Mouse (Mus musculus): ENCODE data around the gene Mgat5. TPM values are rescaled to one million over a fixed set of nuclear protein-coding genes. Genes with fewer than 3 reads are reported as not detected.

Gene Mgat5
- total RNA-seq, 2 experiments from 2014 or later, result 52.6 to 52.7 TPM

GRCm38 (mm10) chr1:127260969-127261368 is 56.2 kb downstream of the Mgat5 start:
- no peak for DNase-seq

GRCm38 (mm10) chr1:127262170-127262837 is 57.5 kb downstream of the Mgat5 start:
- DNase-seq, result no peak

- no peak for DNase-seq
Measured at GRCm38 (mm10) chr1:127267985-127268384, 63.2 kb downstream of the Mgat5 start.

GRCm38 (mm10) chr1:127269343-127269742 is 64.5 kb downstream of the Mgat5 start:
- DNase-seq, result no peak

GRCm38 (mm10) chr1:127270273-127271020 is 65.6 kb downstream of the Mgat5 start:
- DNase-seq, result no peak

GRCm38 (mm10) chr1:127271156-127271555 is 66.3 kb downstream of the Mgat5 start:
- no peak for DNase-seq

GRCm38 (mm10) chr1:127273363-127273762 is 68.5 kb downstream of the Mgat5 start:
- no peak for DNase-seq

GRCm38 (mm10) chr1:127275572-127276324 is 70.9 kb downstream of the Mgat5 start:
- no peak for DNase-seq

- no peak for DNase-seq
Measured at GRCm38 (mm10) chr1:127278067-127278466, 73.3 kb downstream of the Mgat5 start.

- DNase-seq, result no peak
Measured at GRCm38 (mm10) chr1:127280256-127280655, 75.4 kb downstream of the Mgat5 start.

- no peak for DNase-seq
Measured at GRCm38 (mm10) chr1:127284975-127285374, 80.2 kb downstream of the Mgat5 start.

- DNase-seq, result no peak
Measured at GRCm38 (mm10) chr1:127287505-127287904, 82.7 kb downstream of the Mgat5 start.

GRCm38 (mm10) chr1:127290879-127291278 is 86.1 kb downstream of the Mgat5 start:
- DNase-seq, result no peak

- DNase-seq, result no peak
Measured at GRCm38 (mm10) chr1:127291721-127292120, 86.9 kb downstream of the Mgat5 start.

- DNase-seq, result no peak
Measured at GRCm38 (mm10) chr1:127293286-127293685, 88.5 kb downstream of the Mgat5 start.

- DNase-seq, result no peak
Measured at GRCm38 (mm10) chr1:127296815-127297214, 92.0 kb downstream of the Mgat5 start.

GRCm38 (mm10) chr1:127299774-127300173 is 95.0 kb downstream of the Mgat5 start:
- DNase-seq, result no peak

- no peak for DNase-seq
Measured at GRCm38 (mm10) chr1:127301038-127301437, 96.2 kb downstream of the Mgat5 start.

- no peak for DNase-seq
Measured at GRCm38 (mm10) chr1:127302620-127303019, 97.8 kb downstream of the Mgat5 start.

- DNase-seq, result no peak
Measured at GRCm38 (mm10) chr1:127303791-127304190, 99.0 kb downstream of the Mgat5 start.

GRCm38 (mm10) chr1:127304281-127304680 is 99.5 kb downstream of the Mgat5 start:
- no peak for DNase-seq

GRCm38 (mm10) chr1:127305582-127305981 is 100.8 kb downstream of the Mgat5 start:
- no peak for DNase-seq
